In the genomic region with DNA sequence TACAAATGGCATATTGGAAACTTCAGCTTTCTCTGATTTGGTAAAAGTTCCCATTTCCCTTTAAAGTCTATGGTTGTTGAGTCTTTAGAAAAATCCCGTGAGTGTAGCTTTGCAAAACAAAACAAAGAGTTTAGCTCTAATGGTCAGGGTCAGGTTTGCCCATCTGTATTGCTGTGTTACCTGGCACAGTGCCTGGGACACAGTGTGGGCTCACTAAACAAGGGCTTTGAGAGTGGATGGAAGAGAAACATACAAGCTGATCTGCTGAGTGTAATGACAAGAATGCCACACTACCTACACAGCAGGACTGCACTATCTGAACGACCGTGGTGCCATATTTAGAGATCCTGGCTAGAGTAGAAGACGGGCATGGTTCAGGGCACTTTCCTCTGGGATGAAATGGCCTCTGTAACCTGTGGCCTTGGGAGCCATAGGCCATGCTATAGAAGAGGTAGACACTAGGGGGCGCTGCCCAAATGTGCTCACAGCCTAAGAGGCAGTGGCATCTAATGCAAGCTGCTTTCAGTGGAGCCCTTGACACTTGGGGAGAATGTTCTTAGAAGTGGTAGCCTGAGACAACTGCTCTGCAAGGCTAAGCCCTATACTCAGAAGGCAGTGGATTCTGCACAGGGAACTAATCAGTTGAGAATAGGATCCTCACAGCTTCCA, we compare ENCODE assay signal across 8 mouse cellular contexts. TPM values are rescaled to one million over a fixed set of nuclear protein-coding genes. Genes with fewer than 3 reads are reported as not detected.
DNase-seq lines count a peak whose midpoint lies in the region; ATAC-seq lines count a peak whose summit lies in the region.
"Had no signal": no experiment of that assay in that cellular context is flagged by ENCODE, and none has a peak within 500 bp of the region (broad histone marks: within the 10 kb centered on the region; RNA-seq: fewer than 3 reads in every experiment).

No protein-coding gene starts in this region.

- ATAC-seq in liver, embryonic 12.5 days, result no peak
- peak; percentile 73 for ATAC-seq in common myeloid progenitor, adult 5-6 weeks (replicated peaks; ENCODE audit: low read depth, poor library complexity, severe bottlenecking)
- ATAC-seq in kidney, embryonic 15.5 days (replicated peaks; ENCODE audit: low FRiP score), result peak; percentile 40; the same call in 1 of the 2 replicates
- peak; percentile 9; the same call in 1 of the 2 replicates for ATAC-seq in midbrain, embryonic 13.5 days

- H3K36me3 ChIP-seq in liver, embryonic 12.5 days, result no peaks in the 10 kb centered on the region
- no peaks in the 10 kb centered on the region for H3K36me3 ChIP-seq in kidney, embryonic 15.5 days
- no peaks in the 10 kb centered on the region for H3K36me3 ChIP-seq in midbrain, embryonic 13.5 days

- H3K27me3 ChIP-seq in liver, embryonic 12.5 days (replicated peaks), result no peaks in the 10 kb centered on the region
- no peaks in the 10 kb centered on the region for H3K27me3 ChIP-seq in kidney, embryonic 15.5 days
- no peaks in the 10 kb centered on the region for H3K27me3 ChIP-seq in midbrain, embryonic 13.5 days

- no peak overlapping the region for H3K4me3 ChIP-seq in liver, embryonic 12.5 days
- no peak overlapping the region for H3K4me3 ChIP-seq in kidney, embryonic 15.5 days (replicated peaks)
- no peak overlapping the region for H3K4me3 ChIP-seq in midbrain, embryonic 13.5 days (replicated peaks)

- no peaks in the 10 kb centered on the region for H3K4me1 ChIP-seq in liver, embryonic 12.5 days
- H3K4me1 ChIP-seq in kidney, embryonic 15.5 days, result no peaks in the 10 kb centered on the region
- H3K4me1 ChIP-seq in midbrain, embryonic 13.5 days (replicated peaks), result no peaks in the 10 kb centered on the region

- H3K9me3 ChIP-seq in liver, embryonic 12.5 days (replicated peaks), result no peaks in the 10 kb centered on the region
- H3K9me3 ChIP-seq in kidney, embryonic 15.5 days (replicated peaks), result no peaks in the 10 kb centered on the region
- H3K9me3 ChIP-seq in midbrain, embryonic 13.5 days, result no peaks in the 10 kb centered on the region

- H3K27ac ChIP-seq in liver, embryonic 12.5 days, result no peak overlapping the region
- H3K27ac ChIP-seq in kidney, embryonic 15.5 days, result no peak overlapping the region
- no peak overlapping the region for H3K27ac ChIP-seq in midbrain, embryonic 13.5 days

- WGBS in liver, embryonic 12.5 days (ENCODE audit: insufficient replicate concordance), result 45% methylated on average over 5 of the region's 5 CpGs
- WGBS in kidney, embryonic 15.5 days, result 52% methylated on average over 5 of the region's 5 CpGs
- WGBS in midbrain, embryonic 13.5 days, result 48% methylated on average over 5 of the region's 5 CpGs

- DNase-seq in liver (peak; percentile 51), WW6 (ENCODE audit: low read depth, low spot score) (peak; percentile 48)
- DNase-seq in urinary bladder, adult 2 months (ENCODE audit: low spot score), result no peak

- H3K4me2 ChIP-seq in liver, embryonic 12.5 days, result no peak overlapping the region
- H3K4me2 ChIP-seq in kidney, embryonic 15.5 days, result no peak overlapping the region
- no peak overlapping the region for H3K4me2 ChIP-seq in midbrain, embryonic 13.5 days (replicated peaks)

- no peak overlapping the region for H3K9ac ChIP-seq in liver, embryonic 12.5 days
- no peak overlapping the region for H3K9ac ChIP-seq in kidney, embryonic 15.5 days
- no peak overlapping the region for H3K9ac ChIP-seq in midbrain, embryonic 13.5 days (replicated peaks)

RNA-seq across cellular contexts. Expression of a gene that starts 28.3 kb away (rescaled TPM):
- not detected in 2 replicates for polyA plus RNA-seq in liver, embryonic 12.5 days (2016; fragmentation: Nextera tagmentation; extraction: Ambion mirVana)
- total RNA-seq in common myeloid progenitor, adult 5-6 weeks (2017), result not detected in 2 replicates
- polyA plus RNA-seq in kidney, embryonic 15.5 days (2015; fragmentation: Nextera tagmentation; extraction: Ambion mirVana), result 13.1 and 13.5 TPM in 2 replicates
- not detected in 2 replicates for polyA plus RNA-seq in midbrain, embryonic 13.5 days (2015; fragmentation: Nextera tagmentation; extraction: Ambion mirVana)
- polyA plus RNA-seq in urinary bladder, adult 2 months (2012; rRNA removed), result not detected in 2 replicates
- total RNA-seq: left cerebral cortex, postnatal 14 days had no signal

Comparison
In these comparisons a context has a peak if more than half of its experiments do, and no peak if none do; other contexts are left out.
1. RNA of a gene that starts 28.3 kb away (polyA plus RNA-seq): 13.1 to 13.5 TPM in kidney, embryonic 15.5 days; not detected in liver, embryonic 12.5 days, not detected in midbrain, embryonic 13.5 days and not detected in urinary bladder, adult 2 months; every median in the first group is over 10 times any median in the second.